Mouse (Mus musculus) v-Abl transformed pro-B cells (cell line): Measurements from ENCODE around the gene Tln1.

ENCODE experiments used
- in situ Hi-C, 2 experiments: fragments of 400-800 bp; cut with MboI; formaldehyde crosslinking; loops; one replicate each; pipeline ENCODE4 v1.15.1; 2025; ENCODE audit not compliant: unreplicated experiment in 2 of 2

Gene Tln1

DNA sequence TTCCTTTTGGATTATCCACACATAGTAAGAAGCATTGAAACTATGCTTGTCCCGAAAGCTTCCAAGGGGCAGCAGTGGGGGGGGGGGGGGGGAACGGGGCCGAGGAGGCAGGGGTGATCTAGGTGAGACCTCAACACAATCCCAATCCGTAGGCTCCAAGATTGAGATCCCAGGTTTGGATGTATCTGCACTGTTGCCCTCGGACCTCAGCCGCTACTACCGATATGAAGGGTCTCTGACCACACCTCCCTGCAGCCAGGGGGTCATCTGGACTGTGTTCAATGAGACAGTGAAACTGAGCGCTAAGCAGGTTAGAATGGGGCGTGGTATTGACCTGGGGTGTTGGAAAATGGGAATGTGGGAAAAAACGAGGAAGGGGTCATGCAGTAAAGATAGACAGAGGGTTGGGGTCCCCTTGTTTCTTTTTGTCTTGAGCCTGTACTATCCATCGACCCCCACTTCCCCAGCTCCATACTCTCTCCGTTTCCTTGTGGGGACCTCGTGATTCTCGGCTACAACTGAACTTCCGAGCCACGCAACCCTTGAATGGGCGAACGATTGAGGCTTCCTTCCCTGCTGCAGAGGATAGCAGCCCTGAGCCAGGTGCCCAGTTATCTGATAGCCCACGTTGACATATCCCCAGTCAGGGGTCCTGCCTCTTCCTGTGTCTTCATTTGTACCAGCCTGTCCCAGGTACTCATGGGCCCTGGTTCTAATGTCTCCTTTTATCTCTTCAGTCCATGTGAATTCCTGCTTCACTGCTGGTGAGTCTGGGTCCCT is 50.6 kb downstream of the Tln1 start:
- in situ Hi-C loops: no loop called here

DNA sequence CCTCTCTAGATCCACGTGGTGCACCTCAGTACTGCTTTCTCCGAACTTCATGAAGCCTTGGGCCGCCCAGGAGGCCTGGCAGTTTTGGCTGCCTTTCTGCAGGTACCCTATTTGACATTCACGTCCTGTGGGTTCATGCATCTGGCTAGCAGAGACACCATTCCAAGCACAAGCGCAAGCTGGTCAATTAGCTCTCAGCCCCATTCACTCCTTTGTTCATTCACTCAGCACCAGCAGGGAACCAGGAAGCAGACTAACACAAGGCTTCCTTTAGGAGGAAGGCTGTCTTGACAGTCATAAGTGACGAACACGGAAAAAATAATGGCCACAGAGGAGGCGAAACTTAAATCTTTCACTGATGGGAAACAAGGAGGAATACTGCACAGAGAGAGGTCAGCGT is 53.4 kb downstream of the Tln1 start:
- in situ Hi-C loops: no loop called here

DNA sequence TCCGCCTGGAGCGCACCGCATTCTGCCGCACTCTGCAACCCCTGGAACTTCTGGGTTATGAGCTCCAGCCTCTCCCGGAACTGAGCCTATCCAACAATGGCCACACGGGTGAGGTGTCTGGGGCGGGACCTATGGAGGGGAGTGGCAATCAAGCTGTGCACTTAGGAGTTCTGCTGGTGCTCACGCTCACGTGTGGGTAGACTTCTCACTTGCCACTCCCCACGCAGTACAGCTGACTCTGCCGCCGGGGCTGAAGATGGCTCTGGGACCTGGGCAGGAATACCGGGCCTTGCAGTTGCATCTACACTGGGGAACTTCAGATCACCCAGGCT is 53.9 kb downstream of the Tln1 start:
- in situ Hi-C loops: no loop called here

- in situ Hi-C loops: no loop called here
Measured at GRCm38 (mm10) chr4:43507938-43508665, 54.4 kb downstream of the Tln1 start.

GRCm38 (mm10) chr4:43506536-43507185 is 55.8 kb downstream of the Tln1 start, which contains the start of gene Car9:
Car9 (plus strand) TSS chr4:43506966.
- in situ Hi-C loops: no loop called here

GRCm38 (mm10) chr4:43506074-43506473 is 56.4 kb downstream of the Tln1 start:
- in situ Hi-C loops: no loop called here

DNA sequence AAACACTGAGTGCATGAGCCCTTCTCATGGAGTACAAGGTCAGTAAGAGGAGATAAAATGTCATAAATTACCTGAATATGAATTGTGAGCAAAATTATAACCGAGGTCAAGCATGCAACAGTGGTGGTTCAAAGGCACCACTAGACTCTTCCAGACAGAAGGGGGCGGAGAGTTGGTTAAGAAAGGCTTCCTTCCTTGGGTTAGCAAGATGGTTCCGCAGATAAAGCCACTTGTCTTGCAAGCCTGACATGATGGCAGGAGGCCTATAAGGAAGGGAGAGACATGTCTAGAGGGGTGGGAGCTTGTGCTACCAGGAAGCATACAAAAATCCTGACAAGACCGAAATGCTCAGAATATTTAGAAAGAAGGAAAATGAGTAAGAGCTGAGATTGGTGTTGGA is 58.2 kb downstream of the Tln1 start:
- in situ Hi-C loops: no loop called here

DNA sequence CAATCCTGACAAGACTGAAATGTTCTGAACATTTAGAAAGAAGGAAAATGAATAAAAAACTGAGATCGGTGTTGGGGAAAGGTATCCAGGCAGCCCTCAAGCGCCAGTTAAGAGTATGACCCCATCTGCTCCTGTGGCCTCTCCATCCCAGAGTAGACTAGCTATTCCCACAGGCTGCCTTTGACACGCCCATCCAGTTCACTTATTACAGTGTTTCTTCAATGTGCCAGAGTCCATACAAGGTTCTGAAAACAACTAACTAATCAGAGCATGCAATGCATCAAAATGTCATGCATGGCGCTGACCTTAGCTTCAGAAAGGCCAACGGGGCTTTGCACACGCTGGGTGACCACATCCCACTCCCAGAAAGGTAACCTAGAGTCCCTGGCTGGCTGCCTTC is 59.0 kb downstream of the Tln1 start:
- in situ Hi-C loops: no loop called here

DNA sequence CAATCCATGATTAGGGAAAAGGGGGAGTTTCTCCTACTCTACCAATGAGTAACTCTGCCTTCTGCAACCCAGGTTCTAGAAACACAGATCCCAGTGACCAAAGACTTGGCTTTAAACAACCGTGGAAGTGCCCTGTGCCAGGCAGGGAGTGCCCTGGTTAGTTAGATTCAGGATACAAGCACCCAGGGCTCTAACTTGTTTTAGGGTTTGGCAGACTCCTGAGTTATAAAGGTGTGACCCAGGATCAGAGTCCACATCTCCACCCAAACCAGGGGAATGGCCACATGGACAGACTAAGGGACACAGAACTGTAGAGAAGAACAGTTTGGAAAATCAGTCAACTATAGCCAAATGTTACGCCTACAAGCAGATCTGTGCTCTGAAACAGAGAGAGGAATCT is 59.5 kb downstream of the Tln1 start:
- in situ Hi-C loops: no loop called here

GRCm38 (mm10) chr4:43499407-43500333 is 62.8 kb downstream of the Tln1 start, which contains the start of gene Arhgef39:
Arhgef39 (minus strand) TSS chr4:43499695.
- in situ Hi-C loops: no loop called here

- in situ Hi-C loops: no loop called here
Measured at GRCm38 (mm10) chr4:43498983-43499382, 63.5 kb downstream of the Tln1 start.

DNA sequence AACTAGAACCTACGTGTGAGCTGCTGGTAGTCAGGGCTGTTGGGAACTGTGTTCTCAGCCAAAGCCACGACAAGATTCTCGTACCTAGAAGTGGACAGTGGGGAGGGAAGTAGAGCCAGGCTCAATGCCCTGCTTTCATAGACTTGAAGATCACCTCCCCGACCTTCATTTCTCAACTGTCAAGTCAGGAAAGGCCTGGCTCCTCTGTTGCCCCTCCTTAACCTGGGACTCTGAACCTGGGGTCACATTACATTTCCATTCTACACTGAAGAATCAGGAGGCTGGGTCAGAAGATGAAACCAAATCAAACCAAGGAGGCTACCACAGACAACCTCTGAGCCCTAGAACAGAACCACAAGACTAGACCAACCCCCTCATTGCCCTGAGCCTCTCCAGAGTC is 64.5 kb downstream of the Tln1 start:
- in situ Hi-C loops: no loop called here

DNA sequence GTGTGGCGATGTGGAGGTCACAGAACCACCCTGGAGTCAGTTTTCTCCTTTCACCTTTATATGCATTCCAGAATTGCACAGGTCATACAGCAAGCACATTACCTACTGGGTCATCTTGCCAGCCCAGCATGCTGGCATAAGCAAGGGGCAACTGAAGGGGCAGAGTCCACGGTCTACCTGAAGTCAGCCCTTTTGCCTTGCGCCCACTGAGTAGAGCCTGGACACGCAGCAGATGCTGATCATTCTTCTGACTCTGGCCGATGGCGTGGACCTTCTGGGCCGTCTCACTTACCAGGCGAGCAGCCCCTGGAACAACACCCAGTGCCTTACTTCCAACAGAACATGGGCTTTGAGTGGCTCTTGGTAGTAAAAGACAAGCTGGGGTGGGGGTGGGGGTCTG is 65.1 kb downstream of the Tln1 start:
- in situ Hi-C loops: no loop called here

GRCm38 (mm10) chr4:43496587-43496986 is 65.9 kb downstream of the Tln1 start:
- in situ Hi-C loops: no loop called here

- in situ Hi-C loops: no loop called here
Measured at GRCm38 (mm10) chr4:43493846-43494240, 68.6 kb downstream of the Tln1 start.

- in situ Hi-C loops: no loop called here
Measured at GRCm38 (mm10) chr4:43493186-43493845, 69.2 kb downstream of the Tln1 start.

DNA sequence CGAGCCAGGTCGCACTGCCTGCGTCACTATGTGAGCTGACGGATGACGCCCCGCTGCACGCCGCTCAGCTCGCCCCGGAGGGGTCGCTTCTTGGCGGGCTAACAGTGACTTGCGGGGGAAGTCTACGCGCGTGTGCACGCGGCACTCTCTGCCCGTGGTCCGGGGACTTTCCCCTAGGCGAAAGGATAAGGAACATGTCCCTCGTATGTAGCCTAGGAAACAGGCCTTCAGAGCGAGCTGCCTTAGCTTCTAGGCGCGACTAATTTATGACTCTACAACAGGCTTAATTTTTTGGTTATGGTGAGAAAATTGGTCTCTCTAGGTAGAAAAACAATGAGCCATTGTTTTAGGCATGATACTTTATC is 69.7 kb downstream of the Tln1 start, which contains the start of gene Ccdc107:
Ccdc107 (plus strand) TSS at position 80 of the 365 bp plus-strand sequence.
- in situ Hi-C loops: no loop called here

DNA sequence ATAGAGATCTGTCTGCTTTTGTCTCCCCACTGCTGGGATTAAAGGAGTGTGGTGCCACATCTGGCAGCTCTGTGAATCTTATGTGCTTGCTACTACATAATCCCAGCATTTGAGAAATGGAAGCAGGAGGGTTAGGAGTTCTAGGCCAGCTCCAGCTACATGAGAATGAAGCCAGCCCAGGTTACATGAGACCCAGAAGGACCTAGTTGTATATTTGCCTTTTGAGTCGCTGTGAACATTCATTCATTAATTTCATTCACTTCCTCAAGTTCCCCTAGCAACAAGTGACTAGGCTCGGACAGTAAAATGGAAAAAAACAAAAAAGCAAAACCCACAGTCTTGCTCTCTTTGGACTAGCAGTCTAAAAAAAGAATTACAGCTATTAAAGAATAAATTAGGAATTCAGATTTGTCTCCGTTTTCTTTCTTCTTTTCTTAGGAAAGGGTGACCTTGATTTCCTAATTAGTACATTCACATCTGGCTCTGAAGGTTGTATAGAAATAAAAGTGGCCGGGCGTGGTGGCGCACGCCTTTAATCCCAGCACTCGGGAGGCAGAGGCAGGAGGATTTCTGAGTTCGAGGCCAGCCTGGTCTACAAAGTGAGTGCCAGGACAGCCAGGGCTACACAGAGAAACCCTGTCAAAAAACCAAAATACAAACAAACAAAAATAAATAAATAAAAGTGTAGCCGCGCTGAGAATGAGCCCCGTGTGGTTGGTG is 70.2 kb downstream of the Tln1 start:
- in situ Hi-C loops: no loop called here

GRCm38 (mm10) chr4:43490801-43491200 is 71.7 kb downstream of the Tln1 start:
- in situ Hi-C loops: no loop called here
